Mouse (Mus musculus): ENCODE results near the gene Becn1. TPM values are rescaled to one million over a fixed set of nuclear protein-coding genes. Genes with fewer than 3 reads are reported as not detected.

Becn1 gene
- polyA plus RNA-seq, 1 experiment from 2014 or later = 148 TPM

- peak overlapping the region; percentile 76 for H3K4me3 ChIP-seq
- no peak for DNase-seq (ENCODE audit: low spot score)
These were observed 57.0 kb downstream of the Becn1 start for GRCm38 (mm10) chr11:101245071-101245470.

GRCm38 (mm10) chr11:101238071-101238647 lies 63.9 kb downstream of the Becn1 start:
- Histone ChIP-seq H3K27me3 (ENCODE audit: insufficient read depth, poor library complexity, severe bottlenecking) (no peaks in the 10 kb centered on the region), H3K4me3 (no peak overlapping the region), H3K9me3 (no peaks in the 10 kb centered on the region), H3K36me3 (no peaks in the 10 kb centered on the region), H3K27ac (peak overlapping the region; percentile 47; the same call in 1 of the 2 replicates), H3K4me1 (0 out of 2 replicates have a peak, but pooled peaks cover 7% of the 10 kb centered on the region)
- WGBS = 40% methylated on average over 5 of the region's 5 CpGs
- no peak for DNase-seq (ENCODE audit: low spot score)

More at GRCm38 (mm10) chr11:101245071-101245470, 57.0 kb downstream of the Becn1 start:
- Histone ChIP-seq H3K36me3 (no peaks in the 10 kb centered on the region), H3K27ac (peak overlapping the region; percentile 89; the same call in 1 of the 2 replicates), H3K9me3 (no peaks in the 10 kb centered on the region), H3K4me1 (peaks cover 24% of the 10 kb centered on the region), H3K27me3 (ENCODE audit: insufficient read depth, poor library complexity, severe bottlenecking) (peaks cover 47% of the 10 kb centered on the region)
- WGBS = 38% methylated on average over 4 of the region's 4 CpGs

- no peak overlapping the region; the same call in 1 of the 2 replicates for H3K27ac ChIP-seq
- WGBS = 82% methylated on average over 5 of the region's 5 CpGs
- DNase-seq (ENCODE audit: low spot score) = no peak
These were observed 65.3 kb downstream of the Becn1 start for GRCm38 (mm10) chr11:101236782-101237181.

More at GRCm38 (mm10) chr11:101236782-101237181, 65.3 kb downstream of the Becn1 start:
- Histone ChIP-seq H3K36me3 (no peaks in the 10 kb centered on the region), H3K27me3 (ENCODE audit: insufficient read depth, poor library complexity, severe bottlenecking) (no peaks in the 10 kb centered on the region), H3K4me1 (peaks cover 15% of the 10 kb centered on the region), H3K4me3 (no peak overlapping the region), H3K9me3 (no peaks in the 10 kb centered on the region)

Other genes starting within 250 kb of the Becn1 start
- 13.9 and 15.8 TPM in 2 replicates for gene Naglu, start 232.3 kb downstream of the Becn1 start, polyA plus RNA-seq (2016; fragmentation: Nextera tagmentation; extraction: Ambion mirVana)
- gene Hsd17b1, start 223.9 kb downstream of the Becn1 start, polyA plus RNA-seq (2016; fragmentation: Nextera tagmentation; extraction: Ambion mirVana) = 0.21 TPM in 1 of 2 replicates, not detected in the other
- gene Coasy, start 219.7 kb downstream of the Becn1 start, polyA plus RNA-seq (2016; fragmentation: Nextera tagmentation; extraction: Ambion mirVana) = 36.5 and 37.0 TPM in 2 replicates
- gene Mlx, start 215.0 kb downstream of the Becn1 start, polyA plus RNA-seq (2016; fragmentation: Nextera tagmentation; extraction: Ambion mirVana) = 42.6 and 52.0 TPM in 2 replicates
- 29.6 and 40.8 TPM in 2 replicates for gene Psmc3ip, start 206.8 kb downstream of the Becn1 start, polyA plus RNA-seq (2016; fragmentation: Nextera tagmentation; extraction: Ambion mirVana)
- 12.6 and 13.0 TPM in 2 replicates for gene Retreg3, start 182.4 kb downstream of the Becn1 start, polyA plus RNA-seq (2016; fragmentation: Nextera tagmentation; extraction: Ambion mirVana)
- gene Tubg1, start 182.3 kb downstream of the Becn1 start, polyA plus RNA-seq (2016; fragmentation: Nextera tagmentation; extraction: Ambion mirVana) = 103 and 110 TPM in 2 replicates
- gene Tubg2, start 146.4 kb downstream of the Becn1 start, polyA plus RNA-seq (2016; fragmentation: Nextera tagmentation; extraction: Ambion mirVana) = 3.0 and 4.2 TPM in 2 replicates
- gene Cntnap1, start 131.8 kb downstream of the Becn1 start, polyA plus RNA-seq (2016; fragmentation: Nextera tagmentation; extraction: Ambion mirVana) = 0.39 and 0.44 TPM in 2 replicates
- gene Plekhh3, start 130.9 kb downstream of the Becn1 start, polyA plus RNA-seq (2016; fragmentation: Nextera tagmentation; extraction: Ambion mirVana) = 5.6 and 6.4 TPM in 2 replicates
- gene Ccr10, start 126.8 kb downstream of the Becn1 start, polyA plus RNA-seq (2016; fragmentation: Nextera tagmentation; extraction: Ambion mirVana) = 0.16 and 0.19 TPM in 2 replicates
- 12.9 and 13.3 TPM in 2 replicates for gene Ezh1, start 75.8 kb downstream of the Becn1 start, polyA plus RNA-seq (2016; fragmentation: Nextera tagmentation; extraction: Ambion mirVana)
- 166 and 202 TPM in 2 replicates for gene Ramp2, start 56.3 kb downstream of the Becn1 start, polyA plus RNA-seq (2016; fragmentation: Nextera tagmentation; extraction: Ambion mirVana)
- gene Vps25, start 48.6 kb downstream of the Becn1 start, polyA plus RNA-seq (2016; fragmentation: Nextera tagmentation; extraction: Ambion mirVana) = 130 and 137 TPM in 2 replicates
- 13.9 and 14.8 TPM in 2 replicates for gene Wnk4, start 41.7 kb downstream of the Becn1 start, polyA plus RNA-seq (2016; fragmentation: Nextera tagmentation; extraction: Ambion mirVana)
- 0.79 and 1.6 TPM in 2 replicates for gene Cntd1, start 23.3 kb downstream of the Becn1 start, polyA plus RNA-seq (2016; fragmentation: Nextera tagmentation; extraction: Ambion mirVana)
- gene Coa3, start 23.2 kb downstream of the Becn1 start, polyA plus RNA-seq (2016; fragmentation: Nextera tagmentation; extraction: Ambion mirVana) = 189 and 198 TPM in 2 replicates
- 151 and 177 TPM in 2 replicates for gene Psme3, start 13.9 kb upstream of the Becn1 start, polyA plus RNA-seq (2016; fragmentation: Nextera tagmentation; extraction: Ambion mirVana)
- gene Aoc2, start 22.8 kb upstream of the Becn1 start, polyA plus RNA-seq (2016; fragmentation: Nextera tagmentation; extraction: Ambion mirVana) = 1.3 and 1.4 TPM in 2 replicates
- 0.06 and 0.14 TPM in 2 replicates for gene Aoc3, start 28.3 kb upstream of the Becn1 start, polyA plus RNA-seq (2016; fragmentation: Nextera tagmentation; extraction: Ambion mirVana)
- gene G6pc, start 65.3 kb upstream of the Becn1 start, polyA plus RNA-seq (2016; fragmentation: Nextera tagmentation; extraction: Ambion mirVana) = not detected in 2 replicates
- 60.4 and 66.6 TPM in 2 replicates for gene Aarsd1, start 115.3 kb upstream of the Becn1 start, polyA plus RNA-seq (2016; fragmentation: Nextera tagmentation; extraction: Ambion mirVana)
- 18.5 and 26.1 TPM in 2 replicates for gene Gm27029, start 122.5 kb upstream of the Becn1 start, polyA plus RNA-seq (2016; fragmentation: Nextera tagmentation; extraction: Ambion mirVana)
- 16.1 and 18.3 TPM in 2 replicates for gene Rundc1, start 122.8 kb upstream of the Becn1 start, polyA plus RNA-seq (2016; fragmentation: Nextera tagmentation; extraction: Ambion mirVana)
- gene Ptges3l, start 123.0 kb upstream of the Becn1 start, polyA plus RNA-seq (2016; fragmentation: Nextera tagmentation; extraction: Ambion mirVana) = 57.6 and 95.1 TPM in 2 replicates
- gene Rpl27, start 140.0 kb upstream of the Becn1 start, polyA plus RNA-seq (2016; fragmentation: Nextera tagmentation; extraction: Ambion mirVana) = 311 and 360 TPM in 2 replicates
- 9.4 and 9.8 TPM in 2 replicates for gene Ifi35, start 146.1 kb upstream of the Becn1 start, polyA plus RNA-seq (2016; fragmentation: Nextera tagmentation; extraction: Ambion mirVana)
- gene Rnd2, start 162.7 kb upstream of the Becn1 start, polyA plus RNA-seq (2016; fragmentation: Nextera tagmentation; extraction: Ambion mirVana) = 34.2 and 42.7 TPM in 2 replicates
- 33.1 and 41.1 TPM in 2 replicates for gene Vat1, start 163.9 kb upstream of the Becn1 start, polyA plus RNA-seq (2016; fragmentation: Nextera tagmentation; extraction: Ambion mirVana)
- 13.4 and 14.9 TPM in 2 replicates for gene Brca1, start 249.7 kb upstream of the Becn1 start, polyA plus RNA-seq (2016; fragmentation: Nextera tagmentation; extraction: Ambion mirVana)
- gene Nbr1, start 249.9 kb upstream of the Becn1 start, polyA plus RNA-seq (2016; fragmentation: Nextera tagmentation; extraction: Ambion mirVana) = 54.1 and 64.6 TPM in 2 replicates